Mouse (Mus musculus): ENCODE measurements around the gene 1600015I10Rik.

DNA sequence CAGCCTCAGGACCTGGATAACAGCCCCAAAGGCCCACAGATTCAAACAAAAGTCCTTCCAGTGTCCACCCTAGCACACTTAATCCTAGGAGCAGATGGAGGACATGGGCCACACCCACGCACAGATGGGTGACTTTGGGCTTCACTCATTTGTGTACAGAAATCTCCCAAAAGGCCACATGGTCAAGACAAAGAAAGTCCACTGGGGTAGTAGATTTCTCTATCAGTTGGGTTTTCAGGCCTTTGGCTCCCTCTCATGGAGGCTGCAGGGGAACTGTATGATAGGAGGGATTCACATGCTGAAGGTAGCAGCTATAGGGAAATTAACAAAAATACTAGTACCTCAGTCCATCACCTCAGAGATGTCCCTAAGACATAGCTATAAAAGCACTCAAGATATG lies 28.4 kb downstream of the 1600015I10Rik start:
- TF ChIP-seq CTCF (IDR thresholded peaks at IDR 0.05) (peak; percentile 44), POLR2A (IDR thresholded peaks at IDR 0.05; ENCODE audit: insufficient read depth, low read depth, low read length) (no peak), EP300 (IDR thresholded peaks at IDR 0.05; ENCODE audit: insufficient read depth, low read depth, low read length) (no peak)
